Mouse (Mus musculus) heart, adult 2 months (tissue): ENCODE data around the gene Pcbp4. TPM values are rescaled to one million over a fixed set of nuclear protein-coding genes. Genes with fewer than 3 reads are reported as not detected.

ENCODE experiments used
- DNase-seq, 2 experiments: peaks; one replicate each; pipeline ENCODE4 v3.0.0; 2021
- H3K27ac ChIP-seq: fragments of 200-600 bp; 2 replicates; pipeline ENCODE4 v1.8.1; 2022
- H3K27me3 ChIP-seq: fragments of 200-500 bp; 2 replicates; pipeline ENCODE4 v1.6.1; 2012; ENCODE audit warnings: mild to moderate bottlenecking, low read length, inconsistent platforms, mixed read lengths; ENCODE audit not compliant: control insufficient read depth, insufficient read depth
- H3K36me3 ChIP-seq: fragments of 200-500 bp; 2 replicates; pipeline ENCODE4 v1.6.1; 2012; ENCODE audit warnings: low read length, inconsistent platforms; ENCODE audit not compliant: control insufficient read depth, insufficient read depth
- H3K4me1 ChIP-seq: fragments of 200-500 bp; 2 replicates; pipeline ENCODE4 v1.6.1; 2011; ENCODE audit warnings: low read length; ENCODE audit not compliant: control insufficient read depth, insufficient read depth
- H3K4me3 ChIP-seq: fragments of 200-600 bp; 2 replicates; pipeline ENCODE4 v1.8.1; 2022
- H3K79me2 ChIP-seq: fragments of 200-500 bp; replicated peaks from 2 replicates; pipeline ENCODE4 v1.6.1; 2012; ENCODE audit warnings: mild to moderate bottlenecking, inconsistent platforms, low read length, moderate library complexity, mixed read lengths; ENCODE audit not compliant: control insufficient read depth, insufficient read depth
- H3K9ac ChIP-seq: fragments of 200-500 bp; 2 replicates; pipeline ENCODE4 v1.6.1; 2012; ENCODE audit warnings: low read depth, mild to moderate bottlenecking, control low read depth, inconsistent platforms, low read length, mixed read lengths
- CTCF ChIP-seq: fragments of 200-600 bp; IDR thresholded peaks from 2 replicates; pipeline ENCODE4 v1.8.1; 2022; ENCODE audit warnings: antibody characterized with exemption, mild to moderate bottlenecking, moderate library complexity
- EP300 ChIP-seq: fragments of 200-500 bp; IDR thresholded peaks from 2 replicates; pipeline ENCODE4 v1.6.1; 2011; ENCODE audit warnings: low read depth, low read length, control low read depth; ENCODE audit not compliant: insufficient read depth
- POLR2A ChIP-seq: fragments of 200-500 bp; IDR thresholded peaks from 2 replicates; pipeline ENCODE4 v1.6.1; 2011; ENCODE audit warnings: mild to moderate bottlenecking, low read depth, low read length, control low read depth; ENCODE audit not compliant: insufficient read depth
- WGBS: fragments of 180-500 bp; shearing (Covaris S2); methylation state at CpG from one replicate; pipeline ENCODE4 v1.1.7; 2018; 5-methylcytosine and 5-hydroxymethylcytosine counted together
- intact Hi-C: fragments of 180-260 bp; cut with DNase I; formaldehyde crosslinking; loops from one replicate; pipeline ENCODE4 v1.15.1; 2025
- polyA plus RNA-seq: library from polyadenylated mRNA; depleted of rRNA; stranded (reverse); fragments of >200 nt; gene quantifications from 2 replicates; pipeline ENCODE4 v1.2.3, GENCODE M21; 2012
- total RNA-seq, 2 experiments: library from RNA; stranded (reverse); gene quantifications; 2 replicates each; pipeline ENCODE4 v1.2.3; 2021

The Pcbp4 gene
- total and polyA plus RNA-seq, 3 experiments = 70.0 to 92.8 (median 74.6) TPM

- Histone ChIP-seq H3K27ac (no peak overlapping the region), H3K36me3 (no peaks in the 10 kb centered on the region), H3K27me3 (no peaks in the 10 kb centered on the region), H3K9ac (no peak overlapping the region), H3K79me2 (no peaks in the 10 kb centered on the region), H3K4me3 (no peak overlapping the region), H3K4me1 (peaks cover 10% of the 10 kb centered on the region)
- intact Hi-C loops = no loop called here
- TF ChIP-seq CTCF (no peak), EP300 (no peak), POLR2A (no peak)
- WGBS = 38% methylated on average over 9 of the region's 9 CpGs
- DNase-seq = no peak
Observed at GRCm38 (mm10) chr9:106411091-106411594, 41.9 kb upstream of the Pcbp4 start.

GRCm38 (mm10) chr9:106411729-106412128, 41.4 kb upstream of the Pcbp4 start:
- Histone ChIP-seq H3K4me1 (peaks cover 7% of the 10 kb centered on the region), H3K27ac (no peak overlapping the region), H3K36me3 (no peaks in the 10 kb centered on the region), H3K9ac (no peak overlapping the region), H3K4me3 (no peak overlapping the region), H3K27me3 (no peaks in the 10 kb centered on the region), H3K79me2 (no peaks in the 10 kb centered on the region)
- intact Hi-C loops = no loop called here
- WGBS = 67% methylated on average over 6 of the region's 6 CpGs
- no peak for DNase-seq
- no peak for TF ChIP-seq CTCF
- TF ChIP-seq EP300 = no peak
- TF ChIP-seq POLR2A = no peak

- DNase-seq = no peak
- H3K9ac ChIP-seq = no peak overlapping the region
- H3K27me3 ChIP-seq = no peaks in the 10 kb centered on the region
- H3K79me2 ChIP-seq = no peaks in the 10 kb centered on the region
- H3K4me1 ChIP-seq = peaks cover 4% of the 10 kb centered on the region; the same call in 1 of the 2 replicates
- TF ChIP-seq EP300 (no peak), CTCF (no peak), POLR2A (no peak)
- no peak overlapping the region for H3K27ac ChIP-seq
- intact Hi-C loops = no loop called here
- H3K36me3 ChIP-seq = no peaks in the 10 kb centered on the region
- WGBS = 75% methylated on average over 3 of the region's 3 CpGs
- no peak overlapping the region for H3K4me3 ChIP-seq
Observed at GRCm38 (mm10) chr9:106412210-106412609, 40.9 kb upstream of the Pcbp4 start.

- no peak for DNase-seq
- no peak for TF ChIP-seq CTCF
- no peak for TF ChIP-seq EP300
- TF ChIP-seq POLR2A = no peak
- Histone ChIP-seq H3K27ac (no peak overlapping the region), H3K36me3 (no peaks in the 10 kb centered on the region), H3K4me3 (no peak overlapping the region), H3K4me1 (peaks cover 13% of the 10 kb centered on the region), H3K27me3 (no peaks in the 10 kb centered on the region), H3K9ac (no peak overlapping the region), H3K79me2 (no peaks in the 10 kb centered on the region)
- intact Hi-C loops = no loop called here
- WGBS = 87% methylated on average over 5 of the region's 5 CpGs
Observed at GRCm38 (mm10) chr9:106413606-106414005, 39.5 kb upstream of the Pcbp4 start.

GRCm38 (mm10) chr9:106416826-106417225, 36.3 kb upstream of the Pcbp4 start:
- intact Hi-C loops = loop anchor here (2.0 kb wide), 1 partner anchor 30 kb away; no protein-coding TSS in a partner anchor

DNA sequence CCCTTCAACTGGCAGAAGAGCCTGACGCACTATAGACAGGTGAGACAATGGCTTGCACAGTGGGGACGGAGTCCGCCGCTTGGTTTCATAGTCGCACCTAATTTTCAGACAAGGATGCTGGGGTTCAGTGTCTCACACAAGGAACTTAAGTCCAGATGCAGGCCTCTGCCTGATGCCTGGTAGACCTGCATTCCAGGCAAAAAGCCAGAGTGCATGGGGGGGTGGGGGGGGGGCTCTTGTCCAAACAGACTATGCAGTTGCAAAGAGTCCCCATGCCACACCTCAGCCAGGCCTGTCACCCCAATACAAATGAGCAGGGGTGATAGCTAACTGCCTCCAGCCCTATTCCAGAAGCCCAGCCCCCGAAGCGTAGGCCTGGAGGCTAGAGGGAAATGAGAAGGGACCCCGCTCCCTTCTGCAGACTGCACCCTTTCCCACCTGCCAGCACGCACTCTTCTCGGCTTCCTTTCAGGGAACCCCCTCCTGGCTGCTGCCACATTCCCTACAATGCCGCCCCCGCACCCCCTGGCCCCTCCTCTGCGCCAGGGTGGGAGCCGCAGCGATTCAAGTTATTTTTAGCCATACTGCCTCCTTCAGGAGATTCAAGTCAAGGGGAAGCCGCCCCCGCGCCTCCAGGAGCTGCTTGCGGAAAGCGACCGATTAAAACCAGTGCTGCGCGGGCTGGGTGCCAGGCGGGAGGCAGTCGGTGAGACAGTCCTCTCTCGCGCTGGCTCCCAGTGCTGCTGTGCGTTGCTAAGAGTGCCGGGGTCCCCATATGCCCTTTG, 35.1 kb upstream of the Pcbp4 start:
- Histone ChIP-seq H3K27ac (peak overlapping the region; percentile 74), H3K79me2 (no peaks in the 10 kb centered on the region), H3K4me1 (peaks cover 16% of the 10 kb centered on the region), H3K9ac (peak overlapping the region; percentile 69), H3K4me3 (peak overlapping the region; percentile 28; the same call in 1 of the 2 replicates), H3K36me3 (no peaks in the 10 kb centered on the region), H3K27me3 (no peaks in the 10 kb centered on the region)
- TF ChIP-seq CTCF (peak; percentile 68), EP300 (no peak), POLR2A (0 out of 2 replicates have a peak, but pooled peaks have one; percentile 41)
- intact Hi-C loops = loop anchor here (1.0 to 2.0 kb wide), 2 partner anchors 31 to 51 kb away; no protein-coding TSS in a partner anchor
- 16% methylated on average over 29 of the region's 29 CpGs for WGBS
- DNase-seq = peak; percentile 84 to 86

More at GRCm38 (mm10) chr9:106416826-106417225, 36.3 kb upstream of the Pcbp4 start:
- Histone ChIP-seq H3K9ac (no peak overlapping the region), H3K79me2 (no peaks in the 10 kb centered on the region), H3K36me3 (no peaks in the 10 kb centered on the region), H3K4me1 (peaks cover 16% of the 10 kb centered on the region), H3K27ac (no peak overlapping the region; the same call in 1 of the 2 replicates), H3K27me3 (no peaks in the 10 kb centered on the region), H3K4me3 (no peak overlapping the region)
- DNase-seq = no peak
- 56% methylated on average over 6 of the region's 6 CpGs for WGBS
- TF ChIP-seq EP300 = no peak
- TF ChIP-seq POLR2A = no peak
- no peak for TF ChIP-seq CTCF
